Mouse (Mus musculus): Measurements from ENCODE around the gene Tfeb.

DNA sequence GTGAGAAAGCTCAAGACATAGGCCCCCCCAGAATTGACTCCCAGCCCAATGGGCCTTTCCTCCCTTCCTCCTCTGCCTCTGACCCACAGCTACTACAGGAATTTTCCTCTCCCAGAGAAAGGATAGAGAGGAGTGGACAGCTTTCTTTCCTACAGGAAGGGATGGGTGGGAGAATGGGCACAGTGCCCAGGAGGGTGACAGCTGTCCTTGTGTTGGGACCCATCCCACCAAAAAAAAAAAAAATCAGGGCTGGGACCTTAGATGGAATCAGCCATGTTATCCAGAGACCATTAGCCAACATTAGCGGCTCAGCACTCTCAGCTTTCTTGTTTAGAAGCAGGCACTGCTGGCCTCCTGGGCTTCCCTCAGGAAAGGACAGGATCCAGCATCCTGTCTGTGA, 30.6 kb upstream of the Tfeb start:
- TF ChIP-seq CTCF (conservative IDR thresholded peaks at IDR 0.05; ENCODE audit: insufficient read depth, insufficient read length, low read depth, low read length) (no peak), POLR2A (IDR thresholded peaks at IDR 0.05; ENCODE audit: low read depth, low read length) (no peak)

Measured in kidney, adult 2 months (tissue).